Mouse (Mus musculus) E14TG2a.4 (cell line): ENCODE data around the gene Ttc19.

Experiments used
- CTCF ChIP-seq: conservative IDR thresholded peaks from 2 replicates; pipeline ENCODE4 v1.5.1; 2014; ENCODE audit warnings: low read length
- NANOG ChIP-seq: IDR thresholded peaks from 2 replicates; pipeline ENCODE4 v1.6.1; 2014; ENCODE audit warnings: borderline replicate concordance, low read length, mixed read lengths
- POU5F1 ChIP-seq: IDR thresholded peaks from 2 replicates; pipeline ENCODE4 v1.6.1; 2014; ENCODE audit warnings: low read length, borderline replicate concordance

- TF ChIP-seq CTCF (no peak), POU5F1 (no peak), NANOG (no peak)
These were observed 24.6 kb downstream of the Ttc19 start for GRCm38 (mm10) chr11:62305866-62306265.
